ENCODE assay signal across 28 mouse cellular contexts in genomic region chr14:102712600-102712999, GRCm38 (mm10).
"Had no signal": no experiment of that assay in that cellular context is flagged by ENCODE, and none has a peak within 500 bp of the region (broad histone marks: within the 10 kb centered on the region; RNA-seq: fewer than 3 reads in every experiment).

No protein-coding gene starts in this region.

- H3K4me1 ChIP-seq: embryonic facial prominence, embryonic 12.5 days; embryonic facial prominence, embryonic 15.5 days; forebrain, embryonic 10.5 days; forebrain, embryonic 12.5 days; forebrain, embryonic 13.5 days; forebrain, embryonic 15.5 days; heart, embryonic 10.5 days had no signal

- ATAC-seq: forebrain, embryonic 13.5 days; forebrain, embryonic 14.5 days; forebrain, embryonic 15.5 days; forebrain, embryonic 16.5 days; forebrain, postnatal 0 days had no signal

- H3K27me3 ChIP-seq: embryonic facial prominence, embryonic 12.5 days; embryonic facial prominence, embryonic 13.5 days; embryonic facial prominence, embryonic 15.5 days; forebrain, embryonic 12.5 days; forebrain, embryonic 13.5 days; forebrain, embryonic 15.5 days had no signal

- DNase-seq: cerebellum, adult 8-10 months; cerebellum, adult 9-10 months; cerebellum, adult 9-11 months; cerebellum, postnatal 10 days; cerebellum, postnatal 14 days; cerebellum, postnatal 25 days; cerebellum, postnatal 36 days; embryo, embryonic 11 days; forebrain, postnatal 0 days; gastrocnemius, adult 2 months; gastrocnemius, postnatal 10 days; gastrocnemius, postnatal 14 days; gastrocnemius, postnatal 25 days; gastrocnemius, postnatal 36 days; heart, adult 11 months; heart, adult 18-20 months; heart, adult 2 months had no signal

- H3K9ac ChIP-seq: embryonic facial prominence, embryonic 12.5 days; embryonic facial prominence, embryonic 13.5 days; embryonic facial prominence, embryonic 15.5 days; forebrain, embryonic 12.5 days; forebrain, embryonic 13.5 days; forebrain, embryonic 15.5 days; forebrain, postnatal 0 days had no signal

- H3K36me3 ChIP-seq: embryonic facial prominence, embryonic 12.5 days; embryonic facial prominence, embryonic 13.5 days; embryonic facial prominence, embryonic 15.5 days; forebrain, embryonic 10.5 days; forebrain, embryonic 12.5 days; forebrain, embryonic 15.5 days; heart, embryonic 10.5 days had no signal

- H3K4me3 ChIP-seq: embryonic facial prominence, embryonic 12.5 days; embryonic facial prominence, embryonic 13.5 days; embryonic facial prominence, embryonic 15.5 days; erythroblast, embryonic 14.5 days; forebrain, embryonic 10.5 days; forebrain, embryonic 12.5 days; forebrain, embryonic 13.5 days; forebrain, embryonic 15.5 days; gastrocnemius, adult 2 months; heart, adult 2 months; heart, embryonic 10.5 days had no signal

- H3K27ac ChIP-seq: embryonic facial prominence, embryonic 12.5 days; embryonic facial prominence, embryonic 13.5 days; embryonic facial prominence, embryonic 15.5 days; forebrain, embryonic 10.5 days; forebrain, embryonic 12.5 days; forebrain, embryonic 13.5 days; forebrain, embryonic 15.5 days; gastrocnemius, adult 2 months; heart, adult 2 months; heart, embryonic 10.5 days had no signal

- H3K9me3 ChIP-seq: embryonic facial prominence, embryonic 12.5 days; embryonic facial prominence, embryonic 13.5 days; embryonic facial prominence, embryonic 15.5 days; forebrain, embryonic 10.5 days; forebrain, embryonic 12.5 days; forebrain, embryonic 13.5 days; forebrain, embryonic 15.5 days; heart, embryonic 10.5 days had no signal

- H3K4me2 ChIP-seq: embryonic facial prominence, embryonic 12.5 days; embryonic facial prominence, embryonic 13.5 days; embryonic facial prominence, embryonic 15.5 days; forebrain, embryonic 12.5 days; forebrain, embryonic 13.5 days; forebrain, embryonic 15.5 days had no signal
